Mouse (Mus musculus): ENCODE measurements around the gene Hnrnpa3. TPM values are rescaled to one million over a fixed set of nuclear protein-coding genes. Genes with fewer than 3 reads are reported as not detected.

The Hnrnpa3 gene
- 16.6 and 17.8 TPM in 2 replicates for polyA plus RNA-seq (2021; fragmentation: Nextera tagmentation)
- long read RNA-seq, experiment 1, partial matches to known transcripts = 7 of 48 reads
- long read RNA-seq, experiment 1, other reads (novel, unspliced or antisense) = 41 of 48 reads
- long read RNA-seq, experiment 2, full-length matches to known transcripts = 5 of 44 reads
- long read RNA-seq, experiment 2, partial matches to known transcripts = 14 of 44 reads
- long read RNA-seq, experiment 2, other reads (novel, unspliced or antisense) = 25 of 44 reads

GRCm38 (mm10) chr2:75658727-75659628 lies at the start of gene Hnrnpa3:
Gene Hnrnpa3 (plus strand): TSS chr2:75659261.

GRCm38 (mm10) chr2:75704234-75705161 lies 45.4 kb downstream of the Hnrnpa3 start, which contains the start of gene Nfe2l2:
Gene Nfe2l2 (minus strand): TSS chr2:75704641.

Small RNA genes lying within 50 kb of the gene (microRNA-seq; reads per million reads assigned to microRNA genes)
- not detected for gene Gm24574

Other genes starting within 250 kb of the Hnrnpa3 start
- gene Nfe2l2, start 45.4 kb downstream of the Hnrnpa3 start, polyA plus RNA-seq (2021; fragmentation: Nextera tagmentation) = 15.5 and 20.1 TPM in 2 replicates
- gene Agps, start 172.9 kb downstream of the Hnrnpa3 start, polyA plus RNA-seq (2021; fragmentation: Nextera tagmentation) = 2.5 and 2.8 TPM in 2 replicates

All from layer of hippocampus, adult 6 months (tissue).